In the genomic region with DNA sequence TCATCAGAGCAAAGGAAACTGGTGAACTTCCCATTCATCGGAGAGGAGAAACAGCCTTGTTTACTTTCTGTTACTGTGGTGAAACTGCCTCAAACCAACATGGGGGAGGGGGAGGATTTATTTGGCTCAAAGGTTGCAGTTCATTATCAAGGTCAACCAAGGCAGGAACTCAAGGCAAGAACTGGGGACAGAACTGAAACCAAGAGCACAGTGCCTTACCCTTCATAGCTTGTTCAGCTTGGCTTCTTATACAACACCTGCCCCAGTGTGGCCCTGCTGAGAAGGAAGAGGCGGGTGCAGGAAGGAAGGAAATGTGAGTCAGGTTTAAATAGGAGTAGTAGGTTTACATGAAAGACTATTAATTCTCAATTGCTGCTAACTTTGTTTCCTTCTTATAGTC, we compare ENCODE assay signal across 10 mouse cellular contexts. TPM values are rescaled to one million over a fixed set of nuclear protein-coding genes. Genes with fewer than 3 reads are reported as not detected.
DNase-seq lines count a peak whose midpoint lies in the region; ATAC-seq and TF ChIP-seq lines count a peak whose summit lies in the region.
"Had no signal": no experiment of that assay in that cellular context is flagged by ENCODE, and none has a peak within 500 bp of the region (broad histone marks: within the 10 kb centered on the region; RNA-seq: fewer than 3 reads in every experiment).

No protein-coding gene starts in this region.

- peak; percentile 96 for DNase-seq in heart, adult 11 months
- no peak for DNase-seq in heart, embryonic 10.5 days (ENCODE audit: low spot score)
- peak; percentile 29 for DNase-seq in thymus, adult 2 months
- no peak for DNase-seq in forebrain, embryonic 14.5 days (ENCODE audit: low spot score)
- DNase-seq in retina, postnatal 1 day = no peak
- DNase-seq in urinary bladder, postnatal 14 days (ENCODE audit: low spot score) = no peak

- H3K4me1 ChIP-seq in heart, embryonic 10.5 days = no peaks in the 10 kb centered on the region
- H3K4me1 ChIP-seq in liver, embryonic 16.5 days (ENCODE audit: control insufficient read depth, low read depth, low read length) = no peaks in the 10 kb centered on the region; the same call in 1 of the 2 replicates
- no peaks in the 10 kb centered on the region for H3K4me1 ChIP-seq in thymus, adult 2 months (replicated peaks; ENCODE audit: control insufficient read depth, insufficient read depth, low read length)
- H3K4me1 ChIP-seq in forebrain, embryonic 14.5 days (ENCODE audit: control insufficient read depth, insufficient read depth, low read length) = no peaks in the 10 kb centered on the region
- H3K4me1 ChIP-seq: limb, embryonic 15.5 days had no signal

- 60% methylated on average over 2 of the region's 2 CpGs for WGBS in heart, embryonic 10.5 days
- 33% methylated on average over 2 of the region's 2 CpGs for WGBS in liver, embryonic 16.5 days (ENCODE audit: insufficient replicate concordance)
- 22% methylated on average over 2 of the region's 2 CpGs for WGBS in thymus, adult 2 months
- WGBS in forebrain, embryonic 14.5 days = 81% methylated on average over 2 of the region's 2 CpGs

- H3K27me3 ChIP-seq in heart, embryonic 10.5 days (ENCODE audit: insufficient read depth, poor library complexity, severe bottlenecking) = no peaks in the 10 kb centered on the region
- H3K27me3 ChIP-seq in liver, embryonic 16.5 days (ENCODE audit: control insufficient read depth, insufficient read depth, low read depth, low read length) = no peaks in the 10 kb centered on the region
- no peaks in the 10 kb centered on the region for H3K27me3 ChIP-seq in thymus, adult 2 months (ENCODE audit: control insufficient read depth, insufficient read depth, low read length)
- no peaks in the 10 kb centered on the region for H3K27me3 ChIP-seq in forebrain, embryonic 14.5 days (replicated peaks; ENCODE audit: control insufficient read depth, insufficient read depth, low read length)
- H3K27me3 ChIP-seq: limb, embryonic 15.5 days had no signal

- no peak for TF ChIP-seq POLR2A in thymus, adult 2 months (IDR thresholded peaks at IDR 0.05; ENCODE audit: control insufficient read depth, extremely low read depth, insufficient read depth, low read length, poor library complexity)

- TF ChIP-seq CTCF in thymus, adult 2 months (IDR thresholded peaks at IDR 0.05; ENCODE audit: borderline replicate concordance, control insufficient read depth, extremely low read depth, insufficient read depth, low read length, poor library complexity) = no peak

- H3K9ac ChIP-seq in liver, embryonic 16.5 days (ENCODE audit: low read depth, low read length) = no peak overlapping the region
- H3K9ac ChIP-seq in forebrain, embryonic 14.5 days (ENCODE audit: low read length) = no peak overlapping the region
- H3K9ac ChIP-seq: limb, embryonic 15.5 days had no signal

- peak; percentile 39 for ATAC-seq in common myeloid progenitor, adult 5-6 weeks (replicated peaks; ENCODE audit: low read depth, poor library complexity, severe bottlenecking)
- ATAC-seq in liver, embryonic 16.5 days (ENCODE audit: low read depth) = 0 out of 2 replicates have a peak, but pooled peaks have one; percentile 39
- ATAC-seq in forebrain, embryonic 14.5 days = no peak

- H3K4me2 ChIP-seq in liver, embryonic 16.5 days (ENCODE audit: low read depth, low read length) = peak overlapping the region; percentile 1; the same call in 1 of the 2 replicates
- no peak overlapping the region for H3K4me2 ChIP-seq in forebrain, embryonic 14.5 days (ENCODE audit: low read length)
- H3K4me2 ChIP-seq: limb, embryonic 15.5 days had no signal

- H3K4me3 ChIP-seq in heart, embryonic 10.5 days = no peak overlapping the region
- H3K4me3 ChIP-seq in liver, embryonic 16.5 days (ENCODE audit: low read depth, low read length) = no peak overlapping the region
- H3K4me3 ChIP-seq in thymus, adult 2 months (ENCODE audit: control insufficient read depth, insufficient read depth, low read length) = no peak overlapping the region
- no peak overlapping the region for H3K4me3 ChIP-seq in forebrain, embryonic 14.5 days (ENCODE audit: low read depth, low read length)
- H3K4me3 ChIP-seq: limb, embryonic 15.5 days had no signal

- no peaks in the 10 kb centered on the region for H3K9me3 ChIP-seq in heart, embryonic 10.5 days
- H3K9me3 ChIP-seq in liver, embryonic 16.5 days (replicated peaks; ENCODE audit: control insufficient read depth, low read length) = no peaks in the 10 kb centered on the region
- H3K9me3 ChIP-seq in forebrain, embryonic 14.5 days (replicated peaks; ENCODE audit: control insufficient read depth, low read length) = no peaks in the 10 kb centered on the region
- H3K9me3 ChIP-seq: G1E; limb, embryonic 15.5 days had no signal

- H3K27ac ChIP-seq in heart, embryonic 10.5 days = no peak overlapping the region
- no peak overlapping the region for H3K27ac ChIP-seq in liver, embryonic 16.5 days (ENCODE audit: low read length)
- no peak overlapping the region for H3K27ac ChIP-seq in thymus, adult 2 months (ENCODE audit: control insufficient read depth, insufficient read depth, low read length)
- H3K27ac ChIP-seq in forebrain, embryonic 14.5 days (ENCODE audit: low read depth, low read length) = no peak overlapping the region
- H3K27ac ChIP-seq: limb, embryonic 15.5 days had no signal

- no peaks in the 10 kb centered on the region for H3K36me3 ChIP-seq in heart, embryonic 10.5 days
- H3K36me3 ChIP-seq in liver, embryonic 16.5 days (ENCODE audit: control insufficient read depth, insufficient read depth) = no peaks in the 10 kb centered on the region
- H3K36me3 ChIP-seq in thymus, adult 2 months (ENCODE audit: control insufficient read depth, insufficient read depth, low read length) = no peaks in the 10 kb centered on the region
- no peaks in the 10 kb centered on the region for H3K36me3 ChIP-seq in forebrain, embryonic 14.5 days (ENCODE audit: control insufficient read depth, insufficient read depth, low read length)
- H3K36me3 ChIP-seq: G1E; limb, embryonic 15.5 days had no signal

RNA-seq across cellular contexts. Expression of gene Asb14, which starts 36.0 kb away (rescaled TPM):
- polyA plus RNA-seq in heart, embryonic 10.5 days (2016; fragmentation: Nextera tagmentation; extraction: Ambion mirVana) = 0.23 TPM in 1 of 2 replicates, not detected in the other
- not detected in 2 replicates for total RNA-seq in common myeloid progenitor, adult 5-6 weeks (2017)
- 0.06 TPM in 1 of 2 replicates, not detected in the other for polyA plus RNA-seq in liver, embryonic 16.5 days (2015; fragmentation: Nextera tagmentation; extraction: Ambion mirVana)
- polyA plus RNA-seq in thymus, adult 2 months (2012; rRNA removed) = 0.14 and 3.4 TPM in 2 replicates
- polyA plus RNA-seq in forebrain, embryonic 14.5 days (2014; fragmentation: Nextera tagmentation; extraction: Ambion mirVana) = 0.09 TPM in 1 of 2 replicates, not detected in the other
- polyA plus RNA-seq: G1E had no signal

Comparison
In these comparisons a context has a peak if more than half of its experiments do, and no peak if none do; other contexts are left out.
1. DNase-seq: peak in heart, adult 11 months (single experiment) and thymus, adult 2 months (single experiment); none in heart, embryonic 10.5 days (single experiment), forebrain, embryonic 14.5 days (single experiment), retina, postnatal 1 day (single experiment) and urinary bladder, postnatal 14 days (single experiment).